Mouse (Mus musculus) CH12.LX (cell line): ENCODE measurements around the gene Sema4g. TPM values are rescaled to one million over a fixed set of nuclear protein-coding genes. Genes with fewer than 3 reads are reported as not detected.

Experiments
- DNase-seq: peaks from one replicate; pipeline ENCODE4 v3.0.0-alpha.2; 2013; ENCODE audit errors: extremely low read depth
- H3K27ac ChIP-seq: 2 replicates; pipeline ENCODE4 v1.5.1; 2012; ENCODE audit warnings: low read depth, mild to moderate bottlenecking, control low read depth, moderate library complexity; ENCODE audit not compliant: insufficient read depth
- H3K27me3 ChIP-seq: replicated peaks from 2 replicates; pipeline ENCODE3; 2012; ENCODE audit warnings: inconsistent platforms
- H3K36me3 ChIP-seq, 2 experiments: replicated peaks in 1 of 2; 2 replicates each; pipeline versions ENCODE3 to v1.6.1; 2012; ENCODE audit warnings: inconsistent platforms in 1 of 2, low read length in 1 of 2, mild to moderate bottlenecking in 1 of 2, mixed read lengths in 1 of 2, moderate library complexity in 1 of 2; ENCODE audit not compliant: control insufficient read depth in 1 of 2, insufficient read depth in 1 of 2
- H3K4me1 ChIP-seq, 2 experiments: 2 replicates each; pipeline ENCODE4 v1.6.1; 2012; ENCODE audit warnings: inconsistent platforms in 1 of 2, moderate library complexity in 1 of 2; ENCODE audit not compliant: insufficient read depth in 2 of 2, control insufficient read depth in 1 of 2
- H3K4me2 ChIP-seq: 2 replicates; pipeline ENCODE4 v1.6.1; 2012; ENCODE audit warnings: low read depth, mild to moderate bottlenecking, control low read depth; ENCODE audit not compliant: poor library complexity, insufficient read depth, severe bottlenecking
- H3K4me3 ChIP-seq, 3 experiments: fragments of 150-350 bp in 1 of 3; sonication (generic) in 1 of 3; replicated peaks in 1 of 3; 2 replicates each; pipeline versions ENCODE3 to v1.5.1; 2011 to 2012; ENCODE audit warnings: low read depth in 2 of 3, low read length in 2 of 3, mild to moderate bottlenecking in 2 of 3, moderate library complexity in 2 of 3, control low read depth in 1 of 3, improper control_type of control experiment in 1 of 3, inconsistent platforms in 1 of 3, mixed read lengths in 1 of 3; ENCODE audit not compliant: poor library complexity in 1 of 3
- H3K79me2 ChIP-seq: replicated peaks from 2 replicates; pipeline ENCODE4 v1.6.1; 2012; ENCODE audit warnings: mild to moderate bottlenecking, moderate library complexity; ENCODE audit not compliant: control insufficient read depth, poor library complexity, insufficient read depth, severe bottlenecking; ENCODE audit errors: extremely low read depth
- H3K9ac ChIP-seq: 2 replicates; pipeline ENCODE4 v1.6.1; 2012; ENCODE audit warnings: low read depth, mild to moderate bottlenecking, control low read depth, moderate library complexity; ENCODE audit not compliant: insufficient read depth
- H3K9me3 ChIP-seq: replicated peaks from 2 replicates; pipeline ENCODE3; 2012; ENCODE audit warnings: low read length, inconsistent platforms, mixed read lengths
- BHLHE40 ChIP-seq: IDR thresholded peaks from 2 replicates; pipeline ENCODE4 v1.6.1; 2011; ENCODE audit warnings: mild to moderate bottlenecking, low read depth, low read length, improper control_type of control experiment
- CHD1 ChIP-seq: IDR thresholded peaks from 2 replicates; pipeline ENCODE4 v1.6.1; 2012; ENCODE audit warnings: low read depth, low read length, improper control_type of control experiment, inconsistent platforms
- CHD2 ChIP-seq: IDR thresholded peaks from 2 replicates; pipeline ENCODE4 v1.6.1; 2011; ENCODE audit warnings: low read length, improper control_type of control experiment
- CTCF ChIP-seq, 2 experiments: IDR thresholded peaks in 1 of 2; conservative IDR thresholded peaks in 1 of 2; 2 replicates each; pipeline ENCODE4 v1.5.1; 2011 to 2012; ENCODE audit warnings: low read depth in 2 of 2, low read length in 2 of 2, improper control_type of control experiment in 1 of 2, inconsistent platforms in 1 of 2, mild to moderate bottlenecking in 1 of 2, moderate library complexity in 1 of 2
- E2F4 ChIP-seq: IDR thresholded peaks from 2 replicates; pipeline ENCODE4 v1.6.1; 2011; ENCODE audit warnings: low read depth, low read length, improper control_type of control experiment; ENCODE audit not compliant: insufficient replicate concordance
- ETS1 ChIP-seq: conservative IDR thresholded peaks from 2 replicates; pipeline ENCODE4 v1.6.1; 2012; ENCODE audit warnings: low read depth, mild to moderate bottlenecking, inconsistent platforms, low read length, improper control_type of control experiment, moderate library complexity
- GABPA ChIP-seq: IDR thresholded peaks from 2 replicates; pipeline ENCODE4 v1.6.1; 2012; ENCODE audit warnings: low read depth, low read length, improper control_type of control experiment, inconsistent platforms; ENCODE audit not compliant: insufficient replicate concordance
- HCFC1 ChIP-seq: IDR thresholded peaks from 2 replicates; pipeline ENCODE4 v1.6.1; 2012; ENCODE audit warnings: low read depth, mild to moderate bottlenecking, inconsistent platforms, low read length, improper control_type of control experiment
- IRF4 ChIP-seq: IDR thresholded peaks from 2 replicates; pipeline ENCODE4 v1.6.1; 2014; ENCODE audit warnings: low read depth, mild to moderate bottlenecking, inconsistent platforms, low read length, improper control_type of control experiment
- JUN ChIP-seq: IDR thresholded peaks from 2 replicates; pipeline ENCODE4 v1.6.1; 2011; ENCODE audit warnings: low read depth, mild to moderate bottlenecking, low read length, improper control_type of control experiment, moderate library complexity; ENCODE audit not compliant: insufficient read depth
- JUND ChIP-seq: conservative IDR thresholded peaks from 2 replicates; pipeline ENCODE4 v1.6.1; 2011; ENCODE audit warnings: low read depth, low read length, improper control_type of control experiment
- KAT2A ChIP-seq: IDR thresholded peaks from 2 replicates; pipeline ENCODE4 v1.6.1; 2012; ENCODE audit warnings: low read length, improper control_type of control experiment, inconsistent platforms; ENCODE audit not compliant: insufficient replicate concordance
- MAZ ChIP-seq: IDR thresholded peaks from 2 replicates; pipeline ENCODE4 v1.6.1; 2012; ENCODE audit warnings: low read depth, mild to moderate bottlenecking, inconsistent platforms, low read length, improper control_type of control experiment, moderate library complexity
- MEF2A ChIP-seq: IDR thresholded peaks from 2 replicates; pipeline ENCODE4 v1.6.1; 2014; ENCODE audit warnings: low read depth, mild to moderate bottlenecking, inconsistent platforms, low read length, improper control_type of control experiment, borderline replicate concordance
- MYC ChIP-seq: IDR thresholded peaks from 2 replicates; pipeline ENCODE4 v1.6.1; 2011; ENCODE audit warnings: low read depth, mild to moderate bottlenecking, improper control_type of control experiment, low read length
- NELFE ChIP-seq: IDR thresholded peaks from 2 replicates; pipeline ENCODE4 v1.6.1; 2011; ENCODE audit warnings: low read depth, low read length, improper control_type of control experiment
- NRF1 ChIP-seq: IDR thresholded peaks from 2 replicates; pipeline ENCODE4 v1.6.1; 2014; ENCODE audit warnings: low read depth, mild to moderate bottlenecking, inconsistent platforms, low read length, improper control_type of control experiment, moderate library complexity
- PAX5 ChIP-seq: IDR thresholded peaks from 2 replicates; pipeline ENCODE4 v1.6.1; 2012; ENCODE audit warnings: low read length, inconsistent platforms, mixed read lengths
- POLR2A ChIP-seq: IDR thresholded peaks from 2 replicates; pipeline ENCODE4 v1.6.1; 2011; ENCODE audit warnings: low read depth, mild to moderate bottlenecking, improper control_type of control experiment, low read length
- POLR2AphosphoS2 ChIP-seq: IDR thresholded peaks from 2 replicates; pipeline ENCODE4 v1.6.1; 2011; ENCODE audit warnings: low read depth, low read length, improper control_type of control experiment
- RAD21 ChIP-seq: IDR thresholded peaks from 2 replicates; pipeline ENCODE4 v1.6.1; 2011; ENCODE audit warnings: low read depth, mild to moderate bottlenecking, low read length, improper control_type of control experiment, moderate library complexity
- RCOR1 ChIP-seq: conservative IDR thresholded peaks from 2 replicates; pipeline ENCODE4 v1.6.1; 2012; ENCODE audit warnings: low read depth, mild to moderate bottlenecking, inconsistent platforms, low read length, improper control_type of control experiment
- SIN3A ChIP-seq: IDR thresholded peaks from 2 replicates; pipeline ENCODE4 v1.6.1; 2012; ENCODE audit warnings: low read length, improper control_type of control experiment, inconsistent platforms
- SMC3 ChIP-seq: IDR thresholded peaks from 2 replicates; pipeline ENCODE4 v1.6.1; 2011; ENCODE audit warnings: low read depth, low read length, improper control_type of control experiment
- TCF12 ChIP-seq: IDR thresholded peaks from 2 replicates; pipeline ENCODE4 v1.6.1; 2014; ENCODE audit warnings: low read depth, mild to moderate bottlenecking, inconsistent platforms, low read length, improper control_type of control experiment
- UBTF ChIP-seq: IDR thresholded peaks from 2 replicates; pipeline ENCODE4 v1.6.1; 2012; ENCODE audit warnings: low read depth, mild to moderate bottlenecking, inconsistent platforms, low read length, improper control_type of control experiment, moderate library complexity
- ZC3H11A ChIP-seq: IDR thresholded peaks from 2 replicates; pipeline ENCODE4 v1.6.1; 2012; ENCODE audit warnings: low read depth, mild to moderate bottlenecking, inconsistent platforms, low read length, improper control_type of control experiment
- ZKSCAN1 ChIP-seq: IDR thresholded peaks from 2 replicates; pipeline ENCODE4 v1.6.1; 2012; ENCODE audit warnings: low read depth, inconsistent platforms, low read length, improper control_type of control experiment, borderline replicate concordance
- dilution Hi-C: fragments of 300-500 bp; cut with MboI; formaldehyde crosslinking; loops from 2 replicates; pipeline ENCODE4 v1.14.3; 2020; ENCODE audit warnings: low sequenced_read_pairs; ENCODE audit not compliant: extremely low pct_unique_long_range_greater_than_20kb, extremely low pct_ligation_motif_present
- in situ Hi-C: fragments of 300-500 bp; cut with MboI; formaldehyde crosslinking; loops from 3 replicates; pipeline ENCODE4 v1.14.3; 2019; ENCODE audit warnings: low sequenced_read_pairs, low pct_ligation_motif_present, low pct_unique_long_range_greater_than_20kb, mixed read lengths
- polyA plus RNA-seq: library from polyadenylated mRNA; unstranded; fragments of >175 nt; gene quantifications from 2 replicates; pipeline ENCODE4 v1.2.1, GENCODE M21; 2012; ENCODE audit warnings: low read depth; ENCODE audit not compliant: insufficient read length
- total RNA-seq, 2 experiments: library from RNA; depleted of rRNA; stranded (reverse); fragments of 300-350 nt in 1 of 2; fragments of >200 nt in 1 of 2; gene quantifications; 2 replicates each; pipeline ENCODE4 v1.2.3; 2012 to 2014

Sema4g gene
- total and polyA plus RNA-seq, 3 experiments: 0.71 to 8.4 (median 1.1) TPM

- Histone ChIP-seq H3K36me3 (peaks cover 42 to 78% of the 10 kb centered on the region in 2 experiments), H3K9me3 (no peaks in the 10 kb centered on the region), H3K79me2 (peaks cover 19% of the 10 kb centered on the region), H3K9ac (peak overlapping the region; percentile 47), H3K4me3 (peak overlapping the region; percentile 94 to 96 (median 95)), H3K27me3 (no peaks in the 10 kb centered on the region), H3K4me1 (peaks cover 15 to 37% of the 10 kb centered on the region in 2 experiments), H3K27ac (no peak overlapping the region), H3K4me2 (peak overlapping the region; percentile 41)
- in situ Hi-C loops (no loop called here), dilution Hi-C loops (no loop called here)
- TF ChIP-seq TCF12 (no peak), CTCF (conservative IDR thresholded peaks at IDR 0.05 in 1 of 2, IDR thresholded peaks at IDR 0.05 in 1 of 2; ENCODE audit: low read depth in 2 of 2, low read length in 2 of 2) (no peak), RAD21 (no peak), POLR2AphosphoS2 (no peak), KAT2A (no peak), IRF4 (no peak), MYC (no peak), POLR2A (no peak), MAZ (no peak), HCFC1 (no peak), BHLHE40 (no peak), RCOR1 (no peak), CHD1 (no peak), ETS1 (no peak), NELFE (no peak), GABPA (no peak), JUN (no peak), PAX5 (no peak)
- DNase-seq: no peak
These were observed 18.1 kb downstream of the Sema4g start for GRCm38 (mm10) chr19:45007021-45007420.

- in situ Hi-C loops: no loop called here
- no peak for TF ChIP-seq JUND
- TF ChIP-seq NRF1: no peak
- TF ChIP-seq RCOR1: no peak
- TF ChIP-seq HCFC1: no peak
- no peak for TF ChIP-seq ETS1
- no peak for TF ChIP-seq TCF12
- TF ChIP-seq GABPA: no peak
- no peak for TF ChIP-seq IRF4
- TF ChIP-seq E2F4: no peak
- no peak for TF ChIP-seq MEF2A
- no peak for TF ChIP-seq SMC3
- no peak for TF ChIP-seq ZC3H11A
- no peak for TF ChIP-seq ZKSCAN1
- no peak for TF ChIP-seq UBTF
- TF ChIP-seq SIN3A: no peak
- no peak for TF ChIP-seq POLR2A
- TF ChIP-seq CHD2: no peak
- TF ChIP-seq PAX5: no peak
- Histone ChIP-seq H3K27me3 (no peaks in the 10 kb centered on the region), H3K4me2 (peak overlapping the region; percentile 41), H3K79me2 (peaks cover 19% of the 10 kb centered on the region), H3K36me3 (peaks cover 42 to 78% of the 10 kb centered on the region in 2 experiments), H3K9ac (peak overlapping the region; percentile 47; the same call in 1 of the 2 replicates), H3K4me1 (peaks cover 15 to 37% of the 10 kb centered on the region in 2 experiments), H3K9me3 (no peaks in the 10 kb centered on the region), H3K4me3 (peak overlapping the region; percentile 94 to 96 (median 95)), H3K27ac (no peak overlapping the region)
- DNase-seq: no peak
- dilution Hi-C loops: no loop called here
These were observed 18.7 kb downstream of the Sema4g start for GRCm38 (mm10) chr19:45007425-45008191.
